Mouse (Mus musculus) liver, adult 2 months (tissue): ENCODE measurements around the gene Slc16a4.

Source experiments
- CTCF ChIP-seq: fragments of 200-500 bp; IDR thresholded peaks from 2 replicates; pipeline ENCODE4 v1.5.1; 2011; ENCODE audit warnings: low read depth, low read length, control low read depth
- POLR2A ChIP-seq: fragments of 200-500 bp; IDR thresholded peaks from 2 replicates; pipeline ENCODE4 v1.6.1; 2011; ENCODE audit warnings: low read length, control low read depth; ENCODE audit not compliant: insufficient read depth; ENCODE audit errors: extremely low read depth

GRCm38 (mm10) chr3:107326442-107326841 is 35.4 kb downstream of the Slc16a4 start:
- TF ChIP-seq POLR2A (no peak), CTCF (no peak)
